Mouse (Mus musculus): ENCODE measurements around the gene Slamf9.
A peak's percentile ranks its signal among the peaks of the same experiment; 100 is the strongest.

The Slamf9 gene

GRCm38 (mm10) chr1:172490261-172490661, 15.1 kb downstream of the Slamf9 start:
- peak; percentile 89 to 95 for DNase-seq

- DNase-seq: peak; percentile 45 to 59
Measured at GRCm38 (mm10) chr1:172492047-172492446, 16.9 kb downstream of the Slamf9 start.

- DNase-seq: no peak
Measured at GRCm38 (mm10) chr1:172493516-172493915, 18.4 kb downstream of the Slamf9 start.

GRCm38 (mm10) chr1:172496030-172496429, 20.9 kb downstream of the Slamf9 start:
- DNase-seq: no peak

GRCm38 (mm10) chr1:172497428-172497827, 22.3 kb downstream of the Slamf9 start:
- DNase-seq: no peak

- DNase-seq: peak; percentile 94 to 95
Measured at GRCm38 (mm10) chr1:172499765-172500441, 24.7 kb downstream of the Slamf9 start, which contains the start of gene Tagln2. Tagln2 (plus strand) TSS chr1:172500047.

- peak; percentile 85 to 86 for DNase-seq
Measured at GRCm38 (mm10) chr1:172500451-172501370, 25.6 kb downstream of the Slamf9 start.

- DNase-seq: peak; percentile 74 to 79
Measured at GRCm38 (mm10) chr1:172501371-172502144, 26.4 kb downstream of the Slamf9 start.

- peak; percentile 61 to 77 for DNase-seq
Measured at GRCm38 (mm10) chr1:172502145-172503110, 27.3 kb downstream of the Slamf9 start.

- peak; percentile 49 to 71 for DNase-seq
Measured at GRCm38 (mm10) chr1:172503111-172503997, 28.2 kb downstream of the Slamf9 start.

- no peak for DNase-seq
Measured at GRCm38 (mm10) chr1:172504756-172505155, 29.6 kb downstream of the Slamf9 start.

GRCm38 (mm10) chr1:172507001-172507400, 31.8 kb downstream of the Slamf9 start:
- no peak for DNase-seq

- peak; percentile 64 to 79 for DNase-seq
Measured at GRCm38 (mm10) chr1:172507701-172508100, 32.5 kb downstream of the Slamf9 start.

GRCm38 (mm10) chr1:172508172-172508571, 33.0 kb downstream of the Slamf9 start:
- DNase-seq: peak in 1 of 2 experiments; percentile 26

- no peak for DNase-seq
Measured at GRCm38 (mm10) chr1:172509235-172509634, 34.1 kb downstream of the Slamf9 start.

GRCm38 (mm10) chr1:172509983-172510382, 34.8 kb downstream of the Slamf9 start:
- no peak for DNase-seq

GRCm38 (mm10) chr1:172510421-172510972, 35.3 kb downstream of the Slamf9 start:
- peak; percentile 75 to 86 for DNase-seq

GRCm38 (mm10) chr1:172512962-172513361, 37.8 kb downstream of the Slamf9 start:
- DNase-seq: peak; percentile 80 to 85

GRCm38 (mm10) chr1:172513525-172514212, 38.5 kb downstream of the Slamf9 start:
- peak; percentile 62 to 64 for DNase-seq

- no peak for DNase-seq
Measured at GRCm38 (mm10) chr1:172514213-172514529, 39.0 kb downstream of the Slamf9 start.

Data from kidney, postnatal 36 days (tissue).